Mouse (Mus musculus): ENCODE measurements around the gene Vwa5b1. TPM values are rescaled to one million over a fixed set of nuclear protein-coding genes. Genes with fewer than 3 reads are reported as not detected.

Vwa5b1 gene
- polyA plus RNA-seq, 1 experiment, result not detected

GRCm38 (mm10) chr4:138659936-138660602 is 24.4 kb upstream of the Vwa5b1 start:
- Histone ChIP-seq H3K4me3 (replicated peaks; ENCODE audit: control insufficient read depth, low read depth, low read length) (no peak overlapping the region), H3K27ac (ENCODE audit: control insufficient read depth, insufficient read depth, low read depth, low read length, poor library complexity) (no peak overlapping the region), H3K4me1 (ENCODE audit: control insufficient read depth, insufficient read depth, low read length) (no peaks in the 10 kb centered on the region)
- WGBS, result 74% methylated on average over 11 of the region's 11 CpGs
- TF ChIP-seq POLR2A (IDR thresholded peaks at IDR 0.05; ENCODE audit: borderline replicate concordance, control insufficient read depth, low read depth, low read length) (no peak), CTCF (IDR thresholded peaks at IDR 0.05; ENCODE audit: control insufficient read depth, insufficient read depth, low read length) (no peak)

GRCm38 (mm10) chr4:138653056-138653455 is 17.4 kb upstream of the Vwa5b1 start:
- no peak overlapping the region for H3K4me3 ChIP-seq (replicated peaks; ENCODE audit: control insufficient read depth, low read depth, low read length)
- WGBS, result 23% methylated on average over 6 of the region's 6 CpGs
- no peaks in the 10 kb centered on the region for H3K4me1 ChIP-seq (ENCODE audit: control insufficient read depth, insufficient read depth, low read length)
- no peak for TF ChIP-seq POLR2A (IDR thresholded peaks at IDR 0.05; ENCODE audit: borderline replicate concordance, control insufficient read depth, low read depth, low read length)
- TF ChIP-seq CTCF (IDR thresholded peaks at IDR 0.05; ENCODE audit: control insufficient read depth, insufficient read depth, low read length), result no peak
- no peak overlapping the region for H3K27ac ChIP-seq (ENCODE audit: control insufficient read depth, insufficient read depth, low read depth, low read length, poor library complexity)

GRCm38 (mm10) chr4:138651881-138652280 is 16.2 kb upstream of the Vwa5b1 start:
- TF ChIP-seq CTCF (IDR thresholded peaks at IDR 0.05; ENCODE audit: control insufficient read depth, insufficient read depth, low read length), result no peak
- Histone ChIP-seq H3K27ac (ENCODE audit: control insufficient read depth, insufficient read depth, low read depth, low read length, poor library complexity) (no peak overlapping the region), H3K4me3 (replicated peaks; ENCODE audit: control insufficient read depth, low read depth, low read length) (no peak overlapping the region), H3K4me1 (ENCODE audit: control insufficient read depth, insufficient read depth, low read length) (no peaks in the 10 kb centered on the region)
- WGBS, result 84% methylated on average over 4 of the region's 4 CpGs

DNA sequence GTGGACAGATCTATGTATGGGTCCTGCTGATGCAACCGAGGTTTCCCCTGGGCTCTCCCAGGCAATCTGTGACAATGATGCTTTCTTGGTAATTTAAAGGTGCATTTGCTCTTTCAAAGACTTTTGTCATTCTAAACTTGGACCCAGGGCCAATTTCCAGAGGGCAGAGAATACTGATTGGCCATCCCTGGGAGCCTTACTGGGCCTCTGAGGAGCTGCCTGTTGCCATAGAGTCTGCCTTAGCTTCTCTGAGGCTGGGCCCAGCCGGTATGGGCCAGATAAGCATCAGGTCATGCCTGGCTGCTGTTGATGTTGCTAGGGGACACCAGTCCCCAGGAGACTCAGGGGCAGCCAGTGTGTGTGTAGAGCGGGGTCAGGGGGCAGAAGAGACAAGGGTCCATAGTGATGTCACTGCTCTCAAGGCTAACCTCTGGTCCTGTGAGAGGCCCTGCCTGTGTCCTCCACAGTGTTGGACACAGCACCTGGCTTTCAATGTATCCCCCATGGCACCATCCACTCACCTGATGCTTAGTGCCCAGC is 12.5 kb upstream of the Vwa5b1 start:
- TF ChIP-seq CTCF (IDR thresholded peaks at IDR 0.05; ENCODE audit: control insufficient read depth, insufficient read depth, low read length), result no peak
- TF ChIP-seq POLR2A (IDR thresholded peaks at IDR 0.05; ENCODE audit: borderline replicate concordance, control insufficient read depth, low read depth, low read length), result no peak
- no peaks in the 10 kb centered on the region for H3K4me1 ChIP-seq (ENCODE audit: control insufficient read depth, insufficient read depth, low read length)
- WGBS, result 74% methylated on average over 3 of the region's 3 CpGs
- no peak overlapping the region for H3K27ac ChIP-seq (ENCODE audit: control insufficient read depth, insufficient read depth, low read depth, low read length, poor library complexity)
- no peak overlapping the region for H3K4me3 ChIP-seq (replicated peaks; ENCODE audit: control insufficient read depth, low read depth, low read length)

DNA sequence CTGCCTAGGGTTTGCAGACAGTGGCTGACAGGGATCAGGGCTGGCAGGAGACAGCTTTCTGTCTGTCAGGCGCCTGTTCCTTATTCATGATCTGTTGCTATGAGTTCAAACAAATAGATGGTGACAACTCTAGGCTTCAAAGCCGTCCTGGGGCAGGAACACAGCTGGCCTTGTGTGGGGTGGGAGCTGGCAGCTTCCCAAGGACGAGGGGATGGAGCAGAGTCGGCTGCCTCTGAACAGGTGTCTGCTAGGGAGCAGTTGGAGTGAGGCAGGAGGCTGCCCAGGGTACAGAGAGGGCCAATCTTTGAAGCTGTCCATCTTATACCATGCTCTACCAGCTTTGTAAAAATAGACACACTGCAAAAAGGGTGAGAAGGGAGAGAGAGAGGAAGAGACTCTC is 6.6 kb upstream of the Vwa5b1 start:
- no peak overlapping the region for H3K27ac ChIP-seq (ENCODE audit: control insufficient read depth, insufficient read depth, low read depth, low read length, poor library complexity)
- WGBS, result 25% methylated on average over 4 of the region's 4 CpGs
- no peak overlapping the region for H3K4me3 ChIP-seq (replicated peaks; ENCODE audit: control insufficient read depth, low read depth, low read length)
- TF ChIP-seq POLR2A (IDR thresholded peaks at IDR 0.05; ENCODE audit: borderline replicate concordance, control insufficient read depth, low read depth, low read length), result no peak
- no peak for TF ChIP-seq CTCF (IDR thresholded peaks at IDR 0.05; ENCODE audit: control insufficient read depth, insufficient read depth, low read length)
- no peaks in the 10 kb centered on the region for H3K4me1 ChIP-seq (ENCODE audit: control insufficient read depth, insufficient read depth, low read length)

DNA sequence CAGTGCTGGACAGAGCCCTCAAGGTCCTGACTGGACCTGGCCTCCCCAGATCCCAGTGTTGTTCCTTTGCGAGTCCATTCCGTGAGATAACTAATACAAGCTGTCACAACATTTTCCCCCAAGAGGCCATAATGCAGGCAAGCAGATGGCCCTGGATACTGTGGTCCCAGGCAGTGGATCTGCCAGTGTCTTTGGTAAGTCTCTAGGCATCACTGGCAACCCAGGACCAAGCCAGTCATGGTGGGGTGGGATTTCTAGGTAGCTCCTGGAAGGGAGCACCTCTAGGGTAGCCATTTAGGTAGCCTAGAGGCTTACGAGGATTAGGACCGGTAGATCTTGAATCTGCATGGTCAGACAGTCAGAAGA is 445 bp upstream of the Vwa5b1 start:
- no peak for TF ChIP-seq CTCF (IDR thresholded peaks at IDR 0.05; ENCODE audit: control insufficient read depth, insufficient read depth, low read length)
- TF ChIP-seq POLR2A (IDR thresholded peaks at IDR 0.05; ENCODE audit: borderline replicate concordance, control insufficient read depth, low read depth, low read length), result no peak
- 52% methylated on average over 4 of the region's 4 CpGs for WGBS
- no peak overlapping the region for H3K27ac ChIP-seq (ENCODE audit: control insufficient read depth, insufficient read depth, low read depth, low read length, poor library complexity)
- H3K4me1 ChIP-seq (ENCODE audit: control insufficient read depth, insufficient read depth, low read length), result no peaks in the 10 kb centered on the region
- no peak overlapping the region for H3K4me3 ChIP-seq (replicated peaks; ENCODE audit: control insufficient read depth, low read depth, low read length)

- Histone ChIP-seq H3K4me3 (replicated peaks; ENCODE audit: control insufficient read depth, low read depth, low read length) (no peak overlapping the region), H3K27ac (ENCODE audit: control insufficient read depth, insufficient read depth, low read depth, low read length, poor library complexity) (no peak overlapping the region), H3K4me1 (ENCODE audit: control insufficient read depth, insufficient read depth, low read length) (no peaks in the 10 kb centered on the region)
- 53% methylated on average over 5 of the region's 5 CpGs for whole genome bisulfite sequencing
- no peak for TF ChIP-seq POLR2A (IDR thresholded peaks at IDR 0.05; ENCODE audit: borderline replicate concordance, control insufficient read depth, low read depth, low read length)
These were observed 7.4 kb downstream of the Vwa5b1 start for GRCm38 (mm10) chr4:138628256-138628655.

- H3K4me1 ChIP-seq (ENCODE audit: control insufficient read depth, insufficient read depth, low read length), result no peaks in the 10 kb centered on the region
- H3K27ac ChIP-seq (ENCODE audit: control insufficient read depth, insufficient read depth, low read depth, low read length, poor library complexity), result no peak overlapping the region
- no peak for TF ChIP-seq CTCF (IDR thresholded peaks at IDR 0.05; ENCODE audit: control insufficient read depth, insufficient read depth, low read length)
- no peak for TF ChIP-seq POLR2A (IDR thresholded peaks at IDR 0.05; ENCODE audit: borderline replicate concordance, control insufficient read depth, low read depth, low read length)
- H3K4me3 ChIP-seq (replicated peaks; ENCODE audit: control insufficient read depth, low read depth, low read length), result no peak overlapping the region
- WGBS, result 10% methylated on average over 8 of the region's 8 CpGs
These were observed 21.2 kb downstream of the Vwa5b1 start for GRCm38 (mm10) chr4:138614454-138614853.

DNA sequence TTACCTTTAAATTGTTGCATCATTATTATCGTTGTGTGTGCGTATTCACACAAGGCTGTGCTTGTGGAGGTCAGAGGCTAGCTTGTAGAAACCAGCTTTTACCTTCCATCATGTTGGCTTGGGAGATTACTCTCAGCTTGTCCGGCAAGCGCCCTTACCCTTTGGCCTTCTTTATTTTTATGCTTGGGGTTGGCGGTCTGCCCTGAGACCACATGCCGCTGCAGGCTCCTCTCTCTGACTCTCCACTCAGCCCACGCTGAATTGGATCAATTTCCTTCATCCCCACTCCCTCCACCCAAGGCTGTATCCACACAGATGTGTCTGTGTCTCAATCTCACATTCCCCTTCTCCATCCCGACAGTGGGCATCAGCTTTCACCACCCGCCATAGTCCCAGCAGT is 33.8 kb downstream of the Vwa5b1 start:
- 72% methylated on average over 9 of the region's 9 CpGs for WGBS
- no peak overlapping the region for H3K4me3 ChIP-seq (replicated peaks; ENCODE audit: control insufficient read depth, low read depth, low read length)
- no peaks in the 10 kb centered on the region for H3K4me1 ChIP-seq (ENCODE audit: control insufficient read depth, insufficient read depth, low read length)
- no peak overlapping the region for H3K27ac ChIP-seq (ENCODE audit: control insufficient read depth, insufficient read depth, low read depth, low read length, poor library complexity)
- TF ChIP-seq CTCF (IDR thresholded peaks at IDR 0.05; ENCODE audit: control insufficient read depth, insufficient read depth, low read length) (no peak), POLR2A (IDR thresholded peaks at IDR 0.05; ENCODE audit: borderline replicate concordance, control insufficient read depth, low read depth, low read length) (no peak)
